Mouse (Mus musculus) induced T-regulatory cell, adult 2 months (primary cell): ENCODE results near the gene Vegfc.

Experiments used
- DNase-seq: peaks from one replicate; pipeline ENCODE4 v3.0.0-alpha.2; 2012; ENCODE audit warnings: low read depth

Vegfc gene

DNA sequence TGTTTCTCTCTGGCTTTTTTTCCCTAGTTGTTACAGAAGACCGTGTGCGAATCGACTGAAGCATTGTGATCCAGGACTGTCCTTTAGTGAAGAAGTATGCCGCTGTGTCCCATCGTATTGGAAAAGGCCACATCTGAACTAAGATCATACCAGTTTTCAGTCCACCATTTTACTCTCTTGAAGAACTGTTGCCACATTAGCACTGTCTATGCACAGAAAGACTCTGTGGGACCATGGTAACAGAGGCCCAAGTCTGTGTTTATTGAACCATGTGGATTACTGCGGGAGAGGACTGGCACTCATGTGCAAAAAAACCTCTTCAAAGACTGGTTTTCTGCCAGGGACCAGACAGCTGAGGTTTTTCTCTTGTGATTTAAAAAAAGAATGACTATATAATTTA, 108.5 kb downstream of the Vegfc start:
- DNase-seq: no peak

DNA sequence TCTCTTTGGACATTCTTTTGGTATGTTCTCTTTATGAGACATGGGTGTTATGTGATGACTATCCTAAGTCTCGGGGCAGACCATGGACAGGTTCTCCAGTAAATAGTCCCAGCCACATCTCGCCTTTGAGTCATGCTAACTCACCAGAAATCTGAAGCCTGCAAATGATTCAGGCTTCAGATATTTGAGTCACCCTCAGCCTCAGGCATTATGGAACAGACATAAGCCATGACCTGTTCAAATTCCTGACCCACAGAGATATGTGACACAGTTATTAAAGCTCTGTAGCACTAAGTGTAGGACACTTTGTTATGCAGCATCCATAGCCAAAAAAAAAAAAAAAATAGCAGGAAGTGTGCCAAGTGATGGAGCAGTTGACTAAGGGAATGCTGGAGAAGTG, 138.8 kb downstream of the Vegfc start:
- no peak for DNase-seq

GRCm38 (mm10) chr8:54228801-54229204, 151.4 kb downstream of the Vegfc start:
- no peak for DNase-seq

- DNase-seq: no peak
Measured at GRCm38 (mm10) chr8:54230638-54231037, 153.2 kb downstream of the Vegfc start.

- no peak for DNase-seq
Measured at GRCm38 (mm10) chr8:54233316-54233715, 155.9 kb downstream of the Vegfc start.
